Mouse (Mus musculus): ENCODE results near the gene Nnat. TPM values are rescaled to one million over a fixed set of nuclear protein-coding genes. Genes with fewer than 3 reads are reported as not detected.

The Nnat gene
- polyA plus RNA-seq, 1 experiment from 2014 or later: 227 TPM

DNA sequence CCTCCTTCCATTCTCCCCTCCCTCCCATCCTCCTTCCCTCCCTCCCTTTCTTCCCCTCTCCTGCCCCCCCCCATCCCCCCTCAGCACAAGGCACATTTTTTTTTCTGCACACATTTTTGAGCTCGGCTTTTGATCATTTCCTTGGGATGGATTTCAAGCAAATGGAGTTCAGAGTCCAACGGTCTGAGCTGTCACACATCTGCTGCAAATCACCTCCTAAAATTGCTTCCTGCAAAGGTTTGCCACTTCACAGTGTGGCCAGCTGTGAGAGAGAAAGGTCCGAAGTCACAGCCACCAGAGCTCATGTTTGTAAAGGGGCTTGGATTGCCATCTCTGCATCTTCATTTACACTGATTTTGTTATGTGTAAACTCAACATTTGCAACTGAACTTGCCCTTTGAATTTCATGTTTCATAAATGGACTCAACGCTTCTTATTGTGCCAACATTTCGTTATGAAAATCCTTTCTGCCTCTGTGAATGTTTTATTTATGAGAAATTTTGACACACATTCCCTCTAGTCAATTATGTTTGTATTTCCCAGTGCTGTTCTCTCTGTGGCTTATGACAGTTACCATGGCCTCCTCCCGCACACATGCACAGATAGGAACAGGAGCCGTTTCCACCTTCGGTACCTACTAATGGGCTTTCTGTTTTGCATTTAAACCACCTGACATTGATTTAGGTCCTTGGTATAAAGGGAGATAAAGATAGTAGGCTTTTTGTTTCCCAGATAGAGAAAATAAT, 28.0 kb upstream of the Nnat start:
- no peaks in the 10 kb centered on the region for H3K27me3 ChIP-seq (ENCODE audit: insufficient read depth, low read length)
- H3K4me3 ChIP-seq (ENCODE audit: low read length): no peak overlapping the region
- H3K9ac ChIP-seq (replicated peaks; ENCODE audit: low read length): no peak overlapping the region
- H3K4me2 ChIP-seq (replicated peaks; ENCODE audit: low read depth, low read length): no peak overlapping the region
- ATAC-seq (ENCODE audit: low FRiP score, low TSS enrichment): no peak
- H3K9me3 ChIP-seq (ENCODE audit: low read length): no peaks in the 10 kb centered on the region
- H3K4me1 ChIP-seq (ENCODE audit: insufficient read depth, low read length): no peaks in the 10 kb centered on the region
- WGBS: 45% methylated on average over 8 of the region's 8 CpGs
- H3K36me3 ChIP-seq (ENCODE audit: insufficient read depth, low read length): no peaks in the 10 kb centered on the region
- H3K27ac ChIP-seq (ENCODE audit: low read length): no peak overlapping the region

- Histone ChIP-seq H3K36me3 (ENCODE audit: insufficient read depth, low read length) (no peaks in the 10 kb centered on the region), H3K4me2 (replicated peaks; ENCODE audit: low read depth, low read length) (no peak overlapping the region), H3K4me1 (ENCODE audit: insufficient read depth, low read length) (no peaks in the 10 kb centered on the region), H3K9me3 (ENCODE audit: low read length) (no peaks in the 10 kb centered on the region), H3K9ac (replicated peaks; ENCODE audit: low read length) (no peak overlapping the region), H3K27ac (ENCODE audit: low read length) (no peak overlapping the region), H3K27me3 (ENCODE audit: insufficient read depth, low read length) (no peaks in the 10 kb centered on the region), H3K4me3 (ENCODE audit: low read length) (no peak overlapping the region)
- WGBS: 78% methylated on average over 4 of the region's 4 CpGs
- no peak for ATAC-seq (ENCODE audit: low FRiP score, low TSS enrichment)
Measured at GRCm38 (mm10) chr2:157534163-157534562, 25.7 kb upstream of the Nnat start.

DNA sequence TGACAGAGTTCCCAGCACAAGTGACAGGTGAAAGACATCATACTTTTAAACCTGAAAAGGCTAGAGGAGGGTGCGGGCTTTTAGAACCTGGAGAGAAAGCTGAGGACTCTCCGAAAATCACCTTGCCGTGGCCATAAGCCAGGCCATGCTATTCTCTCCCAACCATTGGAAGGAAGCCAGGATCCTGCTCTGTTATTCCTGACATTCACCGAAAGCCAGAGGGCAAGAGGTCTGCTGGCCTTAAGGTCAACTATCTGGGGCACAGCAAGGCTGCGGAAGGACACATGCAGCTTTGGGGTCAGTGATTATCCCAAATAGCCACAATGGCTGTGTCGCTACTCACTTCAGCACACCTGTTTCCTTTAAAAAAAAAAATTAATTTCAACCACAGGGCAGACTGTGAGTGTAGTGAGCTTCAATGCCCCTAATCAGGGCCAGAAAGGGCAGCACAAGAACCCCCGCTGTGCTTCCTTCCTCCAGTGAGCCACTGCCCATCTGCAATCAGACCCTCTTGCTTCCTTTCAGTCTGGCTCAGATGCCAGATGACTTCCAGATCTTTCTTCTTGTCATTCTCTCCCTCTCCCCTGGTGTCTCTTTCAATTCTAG, 23.3 kb upstream of the Nnat start:
- H3K27ac ChIP-seq (ENCODE audit: low read length): no peak overlapping the region

DNA sequence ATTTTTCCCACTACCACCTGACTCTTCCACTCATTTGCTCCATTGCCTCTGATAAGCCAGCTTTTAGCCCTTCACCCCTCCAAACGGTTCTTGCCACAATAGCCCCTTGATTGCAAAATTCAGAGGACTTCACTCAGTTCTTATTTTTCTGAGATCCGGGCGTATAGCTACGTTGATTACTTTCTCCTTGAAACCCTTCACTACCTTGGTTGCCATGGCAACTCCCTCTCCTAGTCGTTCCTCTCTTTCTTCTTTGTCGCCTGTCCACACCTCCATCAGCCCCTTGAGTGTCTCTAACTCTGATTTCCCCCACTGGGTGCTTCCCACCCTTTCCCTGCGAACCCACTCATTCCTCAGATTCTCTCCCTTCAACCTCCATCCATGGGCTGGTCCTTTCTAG, 22.8 kb upstream of the Nnat start:
- Histone ChIP-seq H3K9ac (replicated peaks; ENCODE audit: low read length) (no peak overlapping the region), H3K4me2 (replicated peaks; ENCODE audit: low read depth, low read length) (no peak overlapping the region), H3K27me3 (ENCODE audit: insufficient read depth, low read length) (no peaks in the 10 kb centered on the region), H3K27ac (ENCODE audit: low read length) (no peak overlapping the region), H3K36me3 (ENCODE audit: insufficient read depth, low read length) (no peaks in the 10 kb centered on the region), H3K9me3 (ENCODE audit: low read length) (no peaks in the 10 kb centered on the region), H3K4me3 (ENCODE audit: low read length) (no peak overlapping the region), H3K4me1 (ENCODE audit: insufficient read depth, low read length) (no peaks in the 10 kb centered on the region)
- no peak for ATAC-seq (ENCODE audit: low FRiP score, low TSS enrichment)
- WGBS: 29% methylated on average over 7 of the region's 7 CpGs

More for the DNA sequence above, 23.3 kb upstream of the Nnat start:
- Histone ChIP-seq H3K36me3 (ENCODE audit: insufficient read depth, low read length) (no peaks in the 10 kb centered on the region), H3K9me3 (ENCODE audit: low read length) (no peaks in the 10 kb centered on the region), H3K4me2 (replicated peaks; ENCODE audit: low read depth, low read length) (no peak overlapping the region), H3K4me1 (ENCODE audit: insufficient read depth, low read length) (no peaks in the 10 kb centered on the region), H3K4me3 (ENCODE audit: low read length) (no peak overlapping the region), H3K9ac (replicated peaks; ENCODE audit: low read length) (no peak overlapping the region), H3K27me3 (ENCODE audit: insufficient read depth, low read length) (no peaks in the 10 kb centered on the region)
- WGBS: 49% methylated on average over 7 of the region's 7 CpGs
- ATAC-seq (ENCODE audit: low FRiP score, low TSS enrichment): no peak

DNA sequence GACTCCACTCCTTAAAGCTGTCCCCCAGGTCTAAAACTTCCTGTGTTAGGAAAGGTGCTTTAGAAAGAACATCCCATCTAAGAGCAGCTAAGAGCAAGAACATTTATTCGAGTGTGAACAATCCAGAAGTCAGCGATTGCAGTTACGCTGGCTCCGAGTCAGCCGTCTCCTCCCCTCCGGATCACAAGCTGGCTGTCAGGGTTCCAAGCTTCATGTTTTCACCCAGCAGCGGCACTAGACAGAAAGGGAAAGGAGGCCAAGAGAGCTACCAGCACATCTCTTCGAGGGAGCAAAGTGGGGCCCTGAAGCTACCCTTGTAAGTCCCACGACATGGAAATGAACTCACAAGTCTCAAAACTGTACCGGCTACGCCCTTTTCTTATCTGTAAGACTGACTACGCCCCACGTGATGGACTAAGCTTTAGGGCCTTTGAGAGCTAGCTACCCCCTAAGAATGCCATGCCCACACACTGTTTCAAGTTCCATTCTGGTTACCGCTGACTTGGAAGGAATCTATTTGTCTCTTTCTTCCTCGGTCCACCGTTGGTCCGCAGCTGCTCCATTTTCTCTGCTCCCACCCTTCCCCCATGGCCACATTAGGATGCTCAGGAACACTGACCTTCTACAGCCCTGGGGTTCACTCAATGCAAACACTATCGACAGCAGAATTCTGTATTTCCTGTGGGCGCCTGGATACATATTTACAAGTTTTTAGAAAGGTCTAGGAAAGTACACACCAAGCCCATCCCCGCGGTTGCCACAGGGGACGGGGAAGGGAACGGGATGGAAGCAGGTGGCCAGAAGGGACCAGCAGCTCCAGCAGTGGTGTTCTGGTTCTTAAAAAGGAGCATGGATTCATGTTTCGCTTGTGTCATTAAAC, 19.6 kb upstream of the Nnat start:
- Histone ChIP-seq H3K36me3 (ENCODE audit: insufficient read depth, low read length) (peaks cover 3% of the 10 kb centered on the region; the same call in 1 of the 2 replicates), H3K4me1 (ENCODE audit: insufficient read depth, low read length) (no peaks in the 10 kb centered on the region), H3K27ac (ENCODE audit: low read length) (no peak overlapping the region), H3K4me3 (ENCODE audit: low read length) (no peak overlapping the region), H3K9me3 (ENCODE audit: low read length) (no peaks in the 10 kb centered on the region), H3K4me2 (replicated peaks; ENCODE audit: low read depth, low read length) (no peak overlapping the region), H3K27me3 (ENCODE audit: insufficient read depth, low read length) (no peaks in the 10 kb centered on the region), H3K9ac (replicated peaks; ENCODE audit: low read length) (no peak overlapping the region)
- no peak for ATAC-seq (ENCODE audit: low FRiP score, low TSS enrichment)
- WGBS: 79% methylated on average over 24 of the region's 24 CpGs

GRCm38 (mm10) chr2:157540953-157541569, 18.8 kb upstream of the Nnat start:
- WGBS: 65% methylated on average over 9 of the region's 9 CpGs
- no peaks in the 10 kb centered on the region for H3K9me3 ChIP-seq (ENCODE audit: low read length)
- no peak overlapping the region for H3K4me3 ChIP-seq (ENCODE audit: low read length)
- no peaks in the 10 kb centered on the region for H3K4me1 ChIP-seq (ENCODE audit: insufficient read depth, low read length)
- peaks cover 3% of the 10 kb centered on the region; the same call in 1 of the 2 replicates for H3K36me3 ChIP-seq (ENCODE audit: insufficient read depth, low read length)
- no peak overlapping the region for H3K27ac ChIP-seq (ENCODE audit: low read length)
- no peak for ATAC-seq (ENCODE audit: low FRiP score, low TSS enrichment)
- no peak overlapping the region for H3K4me2 ChIP-seq (replicated peaks; ENCODE audit: low read depth, low read length)
- no peak overlapping the region for H3K9ac ChIP-seq (replicated peaks; ENCODE audit: low read length)
- no peaks in the 10 kb centered on the region for H3K27me3 ChIP-seq (ENCODE audit: insufficient read depth, low read length)

DNA sequence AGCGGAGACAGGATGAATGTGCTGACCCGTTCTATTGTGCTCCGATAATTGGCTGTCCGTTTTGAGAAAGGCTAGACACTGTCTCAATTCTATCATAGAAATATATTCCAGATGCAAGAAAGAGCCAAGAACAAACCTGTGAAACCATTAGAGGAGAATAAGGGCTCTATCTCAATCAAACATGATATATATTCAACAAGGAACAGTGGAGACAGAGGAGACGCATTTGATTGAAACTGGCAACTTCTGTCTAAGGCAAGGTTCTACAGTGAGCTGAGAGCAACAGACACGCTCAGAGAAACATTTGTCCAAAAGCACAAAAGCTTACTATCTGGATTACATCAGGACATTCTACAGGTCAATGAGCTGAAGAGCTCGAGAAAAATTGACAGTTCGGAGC, 18.2 kb upstream of the Nnat start:
- no peak overlapping the region for H3K4me3 ChIP-seq (ENCODE audit: low read length)
- no peak overlapping the region for H3K4me2 ChIP-seq (replicated peaks; ENCODE audit: low read depth, low read length)
- H3K36me3 ChIP-seq (ENCODE audit: insufficient read depth, low read length): peaks cover 3% of the 10 kb centered on the region
- H3K27me3 ChIP-seq (ENCODE audit: insufficient read depth, low read length): no peaks in the 10 kb centered on the region
- H3K4me1 ChIP-seq (ENCODE audit: insufficient read depth, low read length): no peaks in the 10 kb centered on the region
- no peak for ATAC-seq (ENCODE audit: low FRiP score, low TSS enrichment)
- H3K9ac ChIP-seq (replicated peaks; ENCODE audit: low read length): no peak overlapping the region
- H3K27ac ChIP-seq (ENCODE audit: low read length): no peak overlapping the region
- WGBS: 88% methylated on average over 8 of the region's 8 CpGs
- H3K9me3 ChIP-seq (ENCODE audit: low read length): no peaks in the 10 kb centered on the region

DNA sequence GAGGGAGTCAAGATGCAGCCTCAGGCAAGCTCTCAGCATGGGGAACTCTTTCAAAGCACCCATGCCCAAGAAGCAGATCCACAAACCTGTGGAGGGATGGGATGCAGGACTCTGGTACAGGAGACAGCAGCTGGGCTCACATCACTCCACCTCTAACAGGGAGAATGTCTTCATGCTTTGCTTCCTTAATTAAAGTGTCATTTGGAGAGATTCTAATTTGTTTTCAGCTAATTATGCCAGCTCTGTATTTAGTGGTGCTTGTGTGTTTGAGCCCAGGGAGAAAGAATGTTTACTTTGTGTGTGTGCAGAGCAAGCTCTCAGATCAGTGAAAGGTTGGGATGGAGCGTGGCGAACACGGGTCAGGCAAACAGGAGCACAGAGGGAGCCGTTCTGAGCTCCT, 17.5 kb upstream of the Nnat start:
- Histone ChIP-seq H3K4me3 (ENCODE audit: low read length) (no peak overlapping the region), H3K27ac (ENCODE audit: low read length) (no peak overlapping the region), H3K4me1 (ENCODE audit: insufficient read depth, low read length) (no peaks in the 10 kb centered on the region), H3K36me3 (ENCODE audit: insufficient read depth, low read length) (peaks cover 10% of the 10 kb centered on the region), H3K9me3 (ENCODE audit: low read length) (no peaks in the 10 kb centered on the region), H3K27me3 (ENCODE audit: insufficient read depth, low read length) (no peaks in the 10 kb centered on the region), H3K9ac (replicated peaks; ENCODE audit: low read length) (no peak overlapping the region), H3K4me2 (replicated peaks; ENCODE audit: low read depth, low read length) (no peak overlapping the region)
- 70% methylated on average over 4 of the region's 4 CpGs for WGBS
- no peak for ATAC-seq (ENCODE audit: low FRiP score, low TSS enrichment)

DNA sequence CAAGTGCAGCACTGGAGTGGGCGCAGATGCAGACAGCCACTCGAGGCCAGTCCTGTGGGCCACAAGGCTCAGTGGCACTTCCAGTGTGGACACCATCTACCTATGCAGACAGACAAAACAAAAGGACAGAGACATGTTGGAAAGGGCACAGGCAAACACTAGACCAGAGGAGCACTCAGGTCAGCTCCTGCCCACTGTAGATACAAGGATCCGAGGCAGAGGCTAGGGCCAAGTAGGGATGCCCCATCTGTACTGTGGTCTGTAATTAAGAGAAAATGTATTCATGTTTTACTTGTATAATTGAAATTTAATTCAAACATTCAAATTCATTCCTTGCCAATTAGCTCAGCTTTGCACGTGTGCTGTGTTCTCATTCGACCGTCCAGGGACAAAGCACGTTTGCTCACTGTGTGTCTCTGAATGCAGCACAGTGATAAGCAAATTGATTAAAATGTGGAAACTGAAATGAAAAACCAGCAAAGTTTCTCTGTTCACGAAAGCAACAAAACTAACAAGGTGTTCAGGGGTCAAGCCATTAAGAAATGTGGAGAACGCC, 15.5 kb upstream of the Nnat start:
- H3K27ac ChIP-seq (ENCODE audit: low read length): no peak overlapping the region
- no peak overlapping the region for H3K9ac ChIP-seq (replicated peaks; ENCODE audit: low read length)
- H3K9me3 ChIP-seq (ENCODE audit: low read length): no peaks in the 10 kb centered on the region
- 78% methylated on average over 9 of the region's 9 CpGs for WGBS
- peaks cover 16% of the 10 kb centered on the region for H3K36me3 ChIP-seq (ENCODE audit: insufficient read depth, low read length)
- H3K4me1 ChIP-seq (ENCODE audit: insufficient read depth, low read length): no peaks in the 10 kb centered on the region
- no peak for ATAC-seq (ENCODE audit: low FRiP score, low TSS enrichment)
- no peak overlapping the region for H3K4me3 ChIP-seq (ENCODE audit: low read length)
- H3K4me2 ChIP-seq (replicated peaks; ENCODE audit: low read depth, low read length): no peak overlapping the region
- H3K27me3 ChIP-seq (ENCODE audit: insufficient read depth, low read length): no peaks in the 10 kb centered on the region
